Mouse (Mus musculus) E14TG2a.4 (cell line): ENCODE measurements around the gene 1700029I15Rik.

Source experiments
- CTCF ChIP-seq: conservative IDR thresholded peaks from 2 replicates; pipeline ENCODE4 v1.5.1; 2014; ENCODE audit warnings: low read length
- NANOG ChIP-seq: IDR thresholded peaks from 2 replicates; pipeline ENCODE4 v1.6.1; 2014; ENCODE audit warnings: borderline replicate concordance, low read length, mixed read lengths
- POU5F1 ChIP-seq: IDR thresholded peaks from 2 replicates; pipeline ENCODE4 v1.6.1; 2014; ENCODE audit warnings: low read length, borderline replicate concordance

DNA sequence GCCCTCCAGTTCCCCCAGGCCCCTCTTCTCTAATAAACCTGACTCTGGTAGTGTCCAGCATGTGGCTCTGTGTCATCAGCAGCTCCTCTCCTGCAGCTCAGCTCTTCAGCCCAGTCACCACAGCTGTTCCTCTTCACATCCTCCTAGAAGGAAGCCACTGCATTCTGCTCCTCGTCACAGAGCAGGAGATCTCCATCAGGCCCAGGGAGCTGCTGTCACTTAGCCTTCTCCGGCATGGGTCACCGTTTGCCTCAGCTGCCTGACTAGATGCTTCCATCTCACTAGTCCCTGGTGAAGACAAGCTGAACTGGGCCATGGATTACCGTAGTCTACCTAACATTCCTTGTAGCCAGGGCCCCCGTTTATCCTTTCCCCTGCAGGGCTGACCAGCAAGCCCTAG is 1.2 kb upstream of the 1700029I15Rik start:
- TF ChIP-seq CTCF (no peak), NANOG (no peak), POU5F1 (no peak)
